Mouse (Mus musculus): ENCODE results near the gene Rbfox3.

The Rbfox3 gene

DNA sequence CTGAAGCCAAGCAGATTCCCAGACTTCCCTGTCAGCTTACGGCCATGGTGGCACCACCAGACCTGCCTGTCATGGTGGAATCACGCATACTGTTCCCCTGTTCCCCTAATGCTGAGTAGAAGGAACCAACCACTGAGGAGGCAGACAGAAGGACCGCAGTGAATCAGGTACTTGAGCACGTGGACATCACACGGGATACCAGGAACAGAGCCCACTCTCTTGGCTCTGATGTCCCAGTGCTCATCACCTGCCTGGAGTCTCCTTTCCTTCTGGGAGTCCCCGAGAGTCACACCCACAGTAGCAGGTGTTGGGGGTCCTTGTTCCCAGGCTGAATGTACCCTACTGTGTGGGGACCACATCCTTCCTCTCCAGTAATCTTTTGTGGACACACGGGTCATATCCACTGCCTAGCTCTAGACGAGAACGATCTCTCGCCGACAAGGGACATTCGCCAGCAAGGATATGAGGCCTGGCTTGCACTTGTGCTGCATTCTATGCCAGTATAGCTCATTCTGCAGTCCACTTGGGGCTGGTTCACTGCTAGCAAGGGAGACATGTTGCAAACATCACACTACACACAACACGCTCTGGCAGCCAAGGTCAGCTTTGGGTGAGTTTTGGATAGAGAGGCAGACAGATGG is 32.7 kb downstream of the Rbfox3 start:
- no peak for DNase-seq

DNA sequence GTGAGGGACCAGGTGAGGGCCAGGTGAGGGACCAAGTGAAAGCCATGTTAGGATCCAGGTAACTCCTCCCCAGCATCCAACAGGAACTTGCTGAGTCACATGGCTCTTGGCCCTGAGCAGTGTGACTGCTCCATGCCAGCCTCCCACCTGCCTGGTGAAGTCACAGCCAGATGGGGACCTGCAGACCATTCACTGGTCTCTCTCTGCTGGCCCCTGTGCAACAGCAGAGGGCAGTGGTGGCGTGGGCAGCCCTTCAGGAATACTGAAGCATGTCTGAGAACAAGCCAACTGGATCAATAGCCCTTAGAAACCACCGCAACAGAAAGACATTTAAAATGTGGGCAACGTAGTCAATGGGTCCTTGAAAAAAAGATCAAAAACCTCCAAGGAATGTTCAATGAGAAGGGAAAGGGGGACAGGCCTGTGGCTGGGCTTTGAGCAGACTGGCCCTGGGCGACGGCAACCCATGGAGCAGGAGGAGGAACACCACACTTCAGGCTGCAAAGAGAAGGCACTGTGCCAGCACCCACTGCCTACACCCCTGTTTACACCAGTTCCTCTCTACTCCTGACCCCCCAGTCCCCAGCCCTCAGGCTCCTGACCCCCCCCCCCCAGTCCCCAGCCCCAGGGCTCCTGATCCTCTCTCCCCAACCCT is 36.0 kb downstream of the Rbfox3 start:
- peak; percentile 39 to 52 for DNase-seq

DNA sequence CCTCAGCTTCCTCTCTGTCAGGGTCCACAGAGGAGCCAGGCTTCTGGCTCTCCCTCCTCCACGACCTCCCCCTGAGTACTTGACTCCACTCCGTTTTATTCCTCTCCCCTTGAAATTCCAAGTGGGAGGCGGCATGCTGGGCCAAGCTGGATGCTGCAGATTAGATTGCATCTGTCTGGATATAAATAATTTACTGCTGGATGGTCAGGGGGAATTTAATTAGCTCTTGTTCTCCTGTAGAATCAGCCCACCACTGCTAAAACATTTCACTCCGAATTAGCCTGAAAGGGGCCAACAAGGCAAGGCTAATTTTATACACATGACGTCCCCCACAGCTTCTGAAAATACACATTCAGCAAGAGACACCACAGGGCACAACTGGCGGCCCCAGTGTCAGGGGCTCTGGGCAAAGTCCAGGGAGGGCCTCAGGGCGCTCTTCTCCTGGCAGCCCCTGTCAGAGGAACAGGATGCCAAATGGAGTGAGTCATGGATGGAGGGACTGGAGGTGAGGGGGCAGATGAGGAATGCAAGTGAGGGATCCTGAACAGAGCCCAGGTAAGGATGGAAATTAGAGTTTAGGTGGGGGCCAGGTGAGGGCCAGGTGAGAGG is 36.8 kb downstream of the Rbfox3 start:
- peak; percentile 20 to 40 for DNase-seq

DNA sequence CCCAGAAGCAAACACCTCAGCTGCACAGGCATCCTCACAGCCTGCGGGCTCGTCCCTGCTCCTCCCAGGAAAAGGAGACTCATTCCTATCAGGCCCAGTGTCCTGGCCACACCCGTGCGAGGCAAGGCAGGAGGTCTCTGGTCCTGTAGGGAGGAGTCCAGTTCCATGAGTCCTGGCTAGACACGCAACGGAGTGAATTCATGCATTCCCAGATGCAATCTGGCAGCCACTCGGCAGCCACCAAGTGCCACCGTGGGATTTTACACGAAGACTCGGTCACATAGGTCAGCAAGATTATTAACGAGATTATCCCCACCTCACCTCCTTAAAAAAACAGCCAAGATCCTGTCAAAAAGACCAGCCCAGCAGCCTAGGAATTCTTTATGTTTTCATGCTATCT is 37.4 kb downstream of the Rbfox3 start:
- DNase-seq, result no peak

DNA sequence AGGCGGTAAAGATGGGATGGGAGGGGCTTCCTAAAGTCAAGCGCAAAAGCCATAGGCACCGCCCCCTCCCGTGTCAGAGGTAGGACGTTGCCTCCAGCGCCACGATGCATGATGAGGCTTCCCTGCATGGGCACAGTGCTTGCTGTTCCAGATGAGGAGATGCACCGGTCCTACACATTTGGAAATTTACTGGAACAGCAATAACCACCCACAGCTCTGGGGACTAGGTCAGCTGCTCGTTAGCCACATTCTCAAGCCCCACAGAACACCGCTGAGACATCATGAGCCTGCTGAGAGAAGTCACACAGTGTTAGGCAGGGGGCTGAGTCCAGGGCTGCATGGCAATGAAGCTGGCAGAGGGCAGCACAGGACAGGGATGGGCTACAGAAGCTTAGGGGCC is 39.9 kb downstream of the Rbfox3 start:
- no peak for DNase-seq

DNA sequence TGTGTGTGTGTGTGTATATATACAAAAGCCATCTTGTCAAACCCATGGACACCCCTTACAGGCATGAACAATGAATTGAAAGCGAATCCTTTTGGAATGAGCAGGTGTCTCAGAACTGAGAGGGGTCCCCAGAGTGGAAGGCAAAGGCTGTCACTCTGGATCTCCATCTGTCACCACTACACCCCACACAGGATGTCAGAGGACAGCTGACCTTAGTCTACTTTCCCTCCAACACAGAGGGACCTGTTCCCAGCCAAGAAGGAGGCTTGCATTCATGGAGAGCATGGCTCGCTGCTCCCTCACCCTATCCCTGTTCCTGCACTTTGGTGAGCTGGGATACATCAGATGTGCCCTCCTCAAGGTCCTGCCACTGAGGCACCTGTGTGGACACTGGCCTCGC is 48.0 kb downstream of the Rbfox3 start:
- no peak for DNase-seq

DNA sequence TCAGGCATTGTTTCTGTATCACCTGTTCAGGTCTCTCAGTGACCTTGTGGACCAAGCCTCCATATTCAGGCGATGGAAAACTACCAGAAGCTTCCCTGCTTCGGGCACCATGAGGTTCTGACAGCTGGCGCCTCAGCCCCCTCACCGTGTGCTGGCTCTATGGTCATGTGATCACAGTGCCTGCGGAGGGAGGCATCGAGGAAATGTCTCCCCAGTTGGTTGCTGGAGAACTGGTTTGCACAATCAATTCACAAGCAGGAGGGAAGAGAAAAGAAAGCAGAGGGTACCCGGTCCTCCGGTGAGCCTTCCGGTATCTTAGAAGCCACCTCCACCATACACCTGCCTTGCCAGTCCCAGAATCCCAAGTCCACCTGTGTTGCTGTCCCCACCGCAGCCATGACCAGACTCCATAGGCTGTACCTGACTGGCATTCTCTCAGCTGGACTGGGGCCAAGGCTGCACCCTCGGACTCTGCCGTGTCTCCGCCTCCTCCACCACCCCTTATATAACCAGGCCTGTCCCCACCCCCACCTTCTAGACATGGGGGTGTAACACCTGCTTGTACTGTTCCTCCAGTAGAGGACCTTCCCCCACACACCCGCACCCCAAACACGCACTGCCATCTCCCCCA is 49.5 kb downstream of the Rbfox3 start:
- peak in 1 of 2 experiments; percentile 13 for DNase-seq

DNA sequence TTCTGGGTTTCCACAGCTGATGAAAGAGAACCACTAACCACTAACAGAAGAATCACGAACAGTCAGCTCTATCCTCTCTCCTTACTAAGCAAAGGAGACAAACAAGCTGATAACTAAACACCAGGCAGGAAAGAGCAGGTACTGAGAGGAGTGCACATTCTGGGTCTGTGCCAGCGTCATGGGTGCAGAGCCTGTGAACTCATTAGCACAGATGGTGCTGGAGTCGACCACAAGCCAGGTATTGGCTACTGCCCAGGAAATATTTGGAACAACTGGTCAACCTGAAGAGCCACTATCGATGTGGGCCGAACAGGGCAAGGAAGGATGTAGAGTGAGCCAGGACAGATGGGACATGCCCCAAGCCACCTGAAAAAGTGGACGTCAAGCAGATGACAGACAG is 50.2 kb downstream of the Rbfox3 start:
- no peak for DNase-seq

DNA sequence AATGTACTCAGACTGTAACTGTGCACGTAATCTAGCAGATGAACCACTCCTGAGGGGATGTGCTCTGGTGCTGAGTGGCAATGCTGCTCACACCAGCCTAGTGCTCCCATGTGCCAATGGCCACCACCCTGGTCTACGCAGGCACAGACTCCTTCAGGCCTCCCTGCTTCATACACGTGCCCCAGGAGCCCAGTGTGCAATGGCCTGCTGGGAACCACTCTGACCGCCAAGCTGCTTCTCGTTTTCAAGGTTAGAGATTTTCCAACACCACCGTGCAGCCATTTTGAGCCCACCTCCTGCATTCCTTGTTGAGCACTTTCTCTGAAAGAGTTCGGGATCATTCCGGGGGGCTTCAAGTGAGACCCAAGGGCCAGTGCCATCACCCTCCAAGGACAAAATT is 50.6 kb downstream of the Rbfox3 start:
- DNase-seq, result no peak

DNA sequence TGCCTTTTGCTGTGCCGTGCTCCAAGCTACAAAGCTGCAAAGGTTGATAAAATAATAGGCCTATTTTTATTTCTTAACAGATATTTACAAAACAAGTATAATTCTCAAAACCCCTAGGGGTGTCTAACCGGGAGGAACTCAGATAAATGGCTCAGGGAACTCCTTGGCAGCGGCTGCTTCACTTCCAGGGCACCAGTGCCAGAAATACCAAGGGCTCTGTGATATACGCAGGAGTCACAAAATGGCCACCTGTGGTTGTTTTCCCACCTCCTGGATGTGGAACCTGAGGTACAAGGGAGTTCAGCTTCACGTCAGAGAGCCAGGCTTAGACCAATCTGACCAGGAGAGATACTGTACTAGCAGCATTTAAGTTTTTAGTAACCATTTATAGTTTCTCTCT is 51.6 kb downstream of the Rbfox3 start:
- DNase-seq, result no peak

DNA sequence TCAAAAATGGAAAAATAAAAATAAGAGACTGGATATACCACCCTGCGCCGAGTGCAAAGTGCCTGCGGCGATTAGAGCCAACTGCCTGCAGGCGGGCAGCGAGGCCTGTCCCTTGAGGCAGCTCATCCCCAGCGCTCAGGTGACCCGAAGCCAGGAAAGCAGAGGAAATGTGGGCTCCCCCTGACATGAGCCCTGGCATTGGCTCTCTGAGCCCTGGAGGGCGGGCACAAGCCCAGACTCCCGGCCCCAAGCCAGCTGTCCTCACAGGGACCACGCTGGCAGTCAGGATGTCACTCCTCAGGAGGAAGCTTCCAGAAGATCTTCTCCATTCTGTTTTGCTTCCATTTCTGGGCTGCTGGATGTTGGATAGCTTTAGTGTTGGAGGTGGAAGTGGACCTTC is 53.1 kb downstream of the Rbfox3 start:
- no peak for DNase-seq

DNA sequence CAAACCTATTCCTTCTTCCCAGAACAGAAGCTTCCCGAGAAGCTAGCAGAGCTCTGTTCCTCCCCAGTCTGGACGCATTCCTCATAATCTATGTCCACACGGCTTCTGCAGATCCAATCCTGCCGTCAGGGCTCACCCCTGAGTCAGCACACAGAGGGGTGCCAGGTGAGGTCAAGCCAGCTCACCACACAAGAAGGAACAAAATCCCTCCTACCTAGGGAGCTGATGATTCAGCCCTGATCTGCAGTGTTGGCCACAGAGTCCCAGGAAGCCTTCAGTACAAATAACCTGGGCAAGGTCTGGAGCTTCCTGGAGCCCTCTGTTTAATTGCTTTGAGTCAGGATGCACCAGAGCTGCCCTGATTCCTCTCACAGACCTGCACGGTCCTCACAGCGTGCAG is 60.0 kb downstream of the Rbfox3 start:
- no peak for DNase-seq

DNA sequence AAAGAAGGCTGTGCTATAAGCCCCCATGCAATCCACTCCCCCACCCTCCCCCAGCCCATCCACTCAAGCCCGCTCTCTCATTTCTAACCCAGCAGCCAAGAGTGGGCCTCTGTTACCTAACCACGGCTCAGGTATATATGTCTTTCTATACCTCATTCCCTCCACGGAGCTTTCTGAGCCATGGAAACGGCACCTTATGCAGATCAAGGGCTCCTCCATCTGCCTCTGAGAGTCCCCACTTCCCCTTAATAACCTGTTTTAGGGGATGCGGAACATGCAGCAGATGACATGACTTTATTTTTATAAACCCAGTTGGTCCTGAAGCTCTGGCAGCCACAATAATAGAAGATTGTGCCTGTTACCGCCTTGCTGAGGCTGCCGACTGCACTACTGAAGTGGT is 63.4 kb downstream of the Rbfox3 start:
- no peak for DNase-seq

DNA sequence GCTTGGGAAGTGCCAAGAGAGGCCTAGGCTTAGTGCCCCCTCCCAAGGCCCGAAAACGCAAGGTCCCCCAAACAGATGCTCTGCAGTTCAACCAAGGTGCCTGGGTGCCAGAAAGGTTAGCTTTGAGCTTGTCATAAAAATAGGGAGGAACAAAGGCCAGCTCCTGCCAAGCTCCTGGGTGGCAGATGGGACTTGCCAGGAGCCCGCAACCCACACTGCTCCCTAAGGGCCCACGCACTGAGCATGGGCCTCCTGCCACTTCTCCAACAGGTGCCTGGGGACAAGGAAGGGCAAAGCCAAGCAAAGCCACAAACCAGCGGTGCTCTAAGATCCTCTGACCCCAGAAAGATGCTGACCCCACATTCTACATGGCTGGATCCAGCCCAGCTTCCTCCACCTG is 70.4 kb downstream of the Rbfox3 start:
- DNase-seq, result no peak

DNA sequence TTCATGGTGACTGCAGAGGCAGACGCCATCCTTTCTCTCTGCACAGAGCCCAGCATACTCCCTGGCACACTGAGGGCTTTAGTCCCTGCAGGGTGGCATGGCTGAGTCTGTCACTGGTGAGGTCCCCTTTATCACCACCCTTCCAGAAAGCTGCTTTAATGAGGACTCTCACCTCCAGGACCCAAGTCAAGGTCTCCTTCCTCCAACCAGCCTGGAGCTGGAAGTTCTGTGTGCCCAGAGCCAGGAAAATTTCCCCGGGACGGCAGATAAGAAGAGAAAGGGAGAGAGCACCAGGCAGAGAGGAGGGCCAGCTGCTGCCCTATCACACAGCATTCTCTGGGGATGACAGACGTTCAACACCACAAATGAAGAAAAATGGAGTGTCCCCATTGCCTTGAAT is 73.2 kb downstream of the Rbfox3 start:
- DNase-seq, result no peak

DNA sequence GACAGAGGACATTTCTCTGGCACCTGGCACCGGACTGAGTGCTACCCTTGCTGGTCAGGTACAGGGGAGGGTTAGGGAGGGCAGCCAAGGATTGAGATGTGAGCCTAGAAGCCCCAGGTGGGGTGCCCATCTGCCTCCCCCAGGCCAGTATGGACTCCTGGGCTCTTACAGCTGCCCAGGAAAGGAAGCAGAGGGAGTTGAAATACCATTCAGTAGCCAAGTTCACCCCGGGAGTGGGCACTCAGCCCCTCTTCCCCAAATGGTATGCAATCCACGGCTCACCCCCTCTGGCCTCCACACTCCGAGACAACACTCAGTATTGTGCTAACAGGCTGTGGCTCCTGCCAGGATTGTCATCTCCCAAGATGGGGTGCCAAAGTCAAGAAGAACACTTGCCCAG is 74.5 kb downstream of the Rbfox3 start:
- DNase-seq, result no peak

DNA sequence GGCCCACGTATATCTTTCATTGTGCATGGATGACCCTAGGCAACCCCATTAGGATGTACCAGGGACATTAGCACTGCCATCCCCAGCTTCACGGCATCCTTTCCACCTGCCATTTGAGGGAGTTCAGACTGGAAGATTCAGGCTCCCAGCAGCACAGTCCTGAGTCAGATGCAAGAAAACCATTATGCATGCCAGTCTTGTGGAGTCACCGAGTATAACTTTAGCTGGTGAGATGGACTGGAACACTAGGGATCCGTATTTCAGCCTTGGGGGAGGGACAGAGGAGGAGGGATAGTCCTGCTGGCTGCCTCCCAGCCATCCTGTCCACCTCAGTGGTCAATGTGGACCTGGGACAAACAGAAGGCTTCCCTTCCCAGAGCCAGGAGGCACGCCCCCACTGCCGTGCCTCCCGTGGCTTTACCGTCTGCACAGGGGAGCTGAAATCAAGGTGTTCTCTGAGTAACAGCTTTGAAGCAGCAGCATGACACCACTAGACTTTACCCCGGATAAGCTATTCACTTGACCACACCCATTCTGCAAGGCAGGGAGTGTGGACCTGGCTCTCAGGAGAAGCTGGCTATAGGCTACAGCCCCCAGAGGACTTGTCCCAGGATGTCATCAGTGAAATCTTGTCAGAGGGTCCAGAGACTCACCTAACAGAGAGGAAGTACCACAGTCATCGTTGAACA is 78.5 kb downstream of the Rbfox3 start:
- DNase-seq, result peak in 1 of 2 experiments; percentile 27

DNA sequence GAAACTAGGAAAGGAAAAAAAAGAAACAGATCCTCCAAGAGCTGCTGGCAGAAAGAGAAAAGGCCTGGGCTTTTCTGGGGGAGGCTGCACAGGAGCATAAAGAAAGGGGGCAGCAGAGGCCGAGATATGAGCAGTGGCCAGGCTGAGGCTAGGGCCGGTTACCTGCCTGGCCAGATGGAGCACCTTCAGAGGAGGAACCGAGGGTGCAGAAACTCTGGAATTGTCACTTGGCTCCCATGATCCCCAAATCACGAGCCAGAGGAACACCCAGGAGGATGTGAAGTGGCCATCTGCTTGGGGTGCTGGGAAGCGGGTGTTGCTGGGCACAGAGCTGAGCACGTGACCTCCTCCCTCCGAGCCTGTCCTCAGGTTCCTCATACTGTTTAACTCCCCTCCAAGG is 79.7 kb downstream of the Rbfox3 start:
- no peak for DNase-seq

DNA sequence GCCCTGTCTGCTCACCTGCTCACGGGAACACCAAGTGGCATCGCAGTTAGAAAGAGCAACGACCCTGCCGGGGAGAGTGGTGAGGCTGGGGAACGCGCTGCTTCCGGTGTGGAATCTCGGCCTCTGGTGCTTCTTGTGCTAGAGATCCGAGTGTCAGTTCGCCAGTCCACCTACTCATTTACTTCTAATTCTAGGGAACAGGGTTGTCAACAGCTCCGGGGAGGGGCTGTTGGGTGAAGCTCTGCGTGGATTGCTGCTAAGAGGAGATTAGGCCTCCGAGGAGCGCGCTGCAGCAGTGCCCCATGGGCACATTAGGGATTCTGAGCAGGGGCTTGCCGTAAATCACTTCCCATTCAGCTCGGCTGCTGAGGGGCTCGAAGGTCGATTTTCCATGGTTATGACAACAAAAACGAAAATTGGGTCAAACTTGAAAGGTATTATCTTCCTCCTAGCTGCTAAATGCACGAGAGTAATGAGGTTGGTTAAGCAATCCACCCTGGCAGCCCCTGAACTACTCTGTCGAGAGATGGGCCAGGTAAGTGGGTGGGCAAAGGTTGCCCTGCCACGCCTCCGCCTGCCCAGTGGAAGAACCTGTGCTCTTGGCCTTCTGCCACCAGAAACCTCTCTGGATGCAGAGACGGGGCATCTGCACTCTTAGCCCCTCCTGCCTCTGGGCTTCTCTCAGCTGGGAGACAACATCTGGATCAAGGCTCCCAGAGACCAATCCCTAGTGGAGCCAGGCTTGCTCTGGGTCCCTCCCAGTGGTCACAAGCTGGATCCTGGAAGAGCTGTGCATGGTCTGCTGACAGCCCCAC is 85.9 kb downstream of the Rbfox3 start:
- peak; percentile 11 to 52 for DNase-seq

DNA sequence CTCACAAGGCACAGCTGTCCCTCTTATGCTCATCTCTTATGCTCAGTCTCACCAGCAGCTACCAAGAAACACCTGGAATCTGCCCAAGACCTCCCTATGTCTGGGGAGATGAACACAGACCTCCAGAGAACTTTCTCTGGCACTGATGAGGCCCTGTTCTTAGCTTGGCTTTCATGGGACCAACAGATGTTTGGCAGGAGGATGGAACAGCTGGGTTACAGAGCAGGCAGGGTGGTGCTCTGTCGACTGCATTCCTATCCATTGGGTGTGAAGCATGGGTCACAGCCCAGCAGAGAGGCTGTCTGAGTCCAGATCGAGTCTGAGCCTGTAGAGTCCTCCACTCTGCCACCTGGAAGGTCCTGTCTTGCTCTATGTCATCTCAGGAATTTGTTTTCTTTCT is 90.0 kb downstream of the Rbfox3 start:
- no peak for DNase-seq

DNA sequence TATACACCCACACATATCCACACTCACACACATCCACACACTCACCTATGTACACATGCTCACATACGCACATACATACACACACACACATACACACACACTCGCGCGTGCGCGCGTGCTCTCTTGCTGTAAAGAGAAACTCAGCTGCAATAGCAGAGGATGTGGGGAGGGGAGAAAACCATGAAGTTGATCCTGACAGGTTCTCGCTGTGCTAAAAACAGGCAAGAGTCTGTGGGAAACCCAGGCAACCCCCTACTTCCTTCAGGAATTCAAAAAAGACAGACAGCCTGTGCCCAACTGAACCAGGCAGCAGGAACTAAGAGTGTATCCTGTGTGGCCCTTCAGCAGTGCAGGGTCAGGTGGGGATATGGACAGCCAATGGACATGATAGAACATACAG is 92.9 kb downstream of the Rbfox3 start:
- no peak for DNase-seq

DNA sequence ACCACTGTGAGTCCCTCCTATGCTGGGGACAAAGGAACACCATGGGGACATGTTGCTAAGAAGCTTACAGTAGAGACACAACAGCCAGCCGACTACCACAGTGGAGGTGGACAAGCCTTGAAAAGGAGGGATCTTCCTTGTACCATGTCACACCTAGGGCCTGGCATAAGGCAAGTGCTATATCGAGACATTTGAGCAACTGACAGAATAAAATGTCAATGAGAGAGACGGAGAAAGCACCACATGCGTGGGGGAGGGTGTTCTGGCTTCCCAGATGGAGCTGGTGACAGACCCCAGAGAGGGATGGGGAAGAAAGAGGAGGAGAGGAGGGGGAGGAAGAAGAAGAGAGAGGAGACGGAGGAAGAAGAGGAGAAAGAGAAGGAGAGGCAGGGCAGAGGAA is 96.3 kb downstream of the Rbfox3 start:
- no peak for DNase-seq

DNA sequence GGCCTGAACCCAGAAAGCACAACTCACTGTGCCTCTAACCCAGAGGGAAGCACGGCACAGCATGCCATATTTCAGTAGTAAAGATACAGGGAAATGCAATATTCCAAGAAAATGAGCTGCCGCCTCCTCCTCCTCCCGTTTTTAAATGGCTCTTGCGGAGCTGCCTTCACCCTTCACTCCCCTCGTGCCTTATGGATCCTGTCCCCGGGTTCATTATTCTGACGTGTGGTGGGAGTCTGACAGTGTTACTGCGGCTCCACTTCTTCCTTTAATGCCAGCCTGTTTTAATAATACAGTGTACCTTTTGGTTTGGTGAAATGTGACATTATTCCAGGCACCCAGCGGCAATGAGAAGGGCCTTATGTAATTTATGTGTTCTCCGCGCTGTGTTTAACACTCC is 97.5 kb downstream of the Rbfox3 start:
- no peak for DNase-seq

All from kidney, postnatal 4 days (tissue).